Comparison of ENCODE assay signal across 18 mouse cellular contexts in genomic region chr3:105663043-105663442, GRCm38 (mm10). TPM values are rescaled to one million over a fixed set of nuclear protein-coding genes. Genes with fewer than 3 reads are reported as not detected.
DNase-seq lines count a peak whose midpoint lies in the region; ATAC-seq lines count a peak whose summit lies in the region.
"Had no signal": no experiment of that assay in that cellular context is flagged by ENCODE, and none has a peak within 500 bp of the region (broad histone marks: within the 10 kb centered on the region; RNA-seq: fewer than 3 reads in every experiment).

No protein-coding gene starts in this region.

- no peak overlapping the region for H3K27ac ChIP-seq in midbrain, embryonic 15.5 days
- H3K27ac ChIP-seq in midbrain, embryonic 13.5 days: no peak overlapping the region
- no peak overlapping the region for H3K27ac ChIP-seq in intestine, embryonic 15.5 days
- H3K27ac ChIP-seq in liver, embryonic 11.5 days (ENCODE audit: low read depth, low read length): no peak overlapping the region
- H3K27ac ChIP-seq: hindbrain, embryonic 14.5 days; limb, embryonic 12.5 days; liver, embryonic 15.5 days; neural tube, embryonic 12.5 days had no signal

- peak; percentile 47; the same call in 1 of the 2 replicates for ATAC-seq in midbrain, embryonic 15.5 days (replicated peaks)
- no peak for ATAC-seq in midbrain, embryonic 13.5 days
- ATAC-seq in intestine, embryonic 15.5 days: peak; percentile 17; the same call in 1 of the 2 replicates
- ATAC-seq in liver, embryonic 11.5 days (replicated peaks; ENCODE audit: low FRiP score): no peak
- ATAC-seq: forebrain, embryonic 16.5 days had no signal

- no peaks in the 10 kb centered on the region for H3K36me3 ChIP-seq in midbrain, embryonic 15.5 days (replicated peaks)
- 0 out of 2 replicates have a peak, but pooled peaks cover 4% of the 10 kb centered on the region for H3K36me3 ChIP-seq in midbrain, embryonic 13.5 days
- no peaks in the 10 kb centered on the region for H3K36me3 ChIP-seq in intestine, embryonic 15.5 days
- no peaks in the 10 kb centered on the region for H3K36me3 ChIP-seq in liver, embryonic 11.5 days (ENCODE audit: control insufficient read depth, insufficient read depth, low read length)
- H3K36me3 ChIP-seq: limb, embryonic 12.5 days; liver, embryonic 15.5 days; neural tube, embryonic 12.5 days had no signal

- no peak overlapping the region for H3K9ac ChIP-seq in midbrain, embryonic 15.5 days
- H3K9ac ChIP-seq in midbrain, embryonic 13.5 days (replicated peaks): no peak overlapping the region
- no peak overlapping the region for H3K9ac ChIP-seq in intestine, embryonic 15.5 days
- H3K9ac ChIP-seq in liver, embryonic 11.5 days (ENCODE audit: low read depth, low read length): no peak overlapping the region
- H3K9ac ChIP-seq: hindbrain, embryonic 14.5 days; limb, embryonic 12.5 days; liver, embryonic 15.5 days; neural tube, embryonic 12.5 days had no signal

- no peaks in the 10 kb centered on the region for H3K4me1 ChIP-seq in midbrain, embryonic 15.5 days
- no peaks in the 10 kb centered on the region for H3K4me1 ChIP-seq in midbrain, embryonic 13.5 days (replicated peaks)
- H3K4me1 ChIP-seq in intestine, embryonic 15.5 days (replicated peaks): no peaks in the 10 kb centered on the region
- H3K4me1 ChIP-seq in liver, embryonic 11.5 days (replicated peaks; ENCODE audit: control insufficient read depth, insufficient read depth, low read length): no peaks in the 10 kb centered on the region; the same call in 1 of the 2 replicates
- H3K4me1 ChIP-seq: limb, embryonic 12.5 days; neural tube, embryonic 12.5 days had no signal

- H3K9me3 ChIP-seq in midbrain, embryonic 15.5 days: no peaks in the 10 kb centered on the region
- H3K9me3 ChIP-seq in midbrain, embryonic 13.5 days: no peaks in the 10 kb centered on the region
- no peaks in the 10 kb centered on the region for H3K9me3 ChIP-seq in intestine, embryonic 15.5 days
- no peaks in the 10 kb centered on the region for H3K9me3 ChIP-seq in liver, embryonic 11.5 days (ENCODE audit: control insufficient read depth, low read length)
- H3K9me3 ChIP-seq: limb, embryonic 12.5 days; liver, embryonic 15.5 days; neural tube, embryonic 12.5 days had no signal

- no peak overlapping the region for H3K4me2 ChIP-seq in midbrain, embryonic 15.5 days
- H3K4me2 ChIP-seq in midbrain, embryonic 13.5 days (replicated peaks): no peak overlapping the region
- H3K4me2 ChIP-seq in intestine, embryonic 15.5 days (replicated peaks): no peak overlapping the region
- H3K4me2 ChIP-seq in liver, embryonic 11.5 days: no peak overlapping the region
- H3K4me2 ChIP-seq: hindbrain, embryonic 14.5 days; limb, embryonic 12.5 days; liver, embryonic 15.5 days; neural tube, embryonic 12.5 days had no signal

- H3K27me3 ChIP-seq in midbrain, embryonic 15.5 days (replicated peaks): no peaks in the 10 kb centered on the region
- H3K27me3 ChIP-seq in midbrain, embryonic 13.5 days: no peaks in the 10 kb centered on the region
- H3K27me3 ChIP-seq in intestine, embryonic 15.5 days (replicated peaks): no peaks in the 10 kb centered on the region
- H3K27me3 ChIP-seq in liver, embryonic 11.5 days (replicated peaks; ENCODE audit: control insufficient read depth, insufficient read depth, low read length): no peaks in the 10 kb centered on the region; the same call in 1 of the 2 replicates
- H3K27me3 ChIP-seq: limb, embryonic 12.5 days; neural tube, embryonic 12.5 days had no signal

- peak; percentile 12 for DNase-seq in kidney, adult 11 months
- no peak for DNase-seq in kidney, adult 18-20 months
- peak; percentile 14 to 29 for DNase-seq in kidney, postnatal 4 days
- no peak for DNase-seq in c-Kit-positive CD71-positive TER-119-positive erythroid progenitor cells, embryonic 14.5 days (ENCODE audit: low spot score)
- DNase-seq in liver, embryonic 11.5 days (ENCODE audit: low spot score): no peak
- DNase-seq: adrenal gland, postnatal 10 days; B cell, adult 2 months; cerebellum, adult 2 months; heart, postnatal 14 days; lung, postnatal 36 days had no signal

- WGBS in midbrain, embryonic 15.5 days: 76% methylated on average over 8 of the region's 8 CpGs
- WGBS in midbrain, embryonic 13.5 days: 77% methylated on average over 8 of the region's 8 CpGs
- 42% methylated on average over 8 of the region's 8 CpGs for WGBS in intestine, embryonic 15.5 days
- WGBS in liver, embryonic 11.5 days: 74% methylated on average over 8 of the region's 8 CpGs

- H3K4me3 ChIP-seq in midbrain, embryonic 15.5 days: no peak overlapping the region
- H3K4me3 ChIP-seq in midbrain, embryonic 13.5 days (replicated peaks): no peak overlapping the region
- H3K4me3 ChIP-seq in intestine, embryonic 15.5 days (replicated peaks): no peak overlapping the region
- H3K4me3 ChIP-seq in liver, embryonic 11.5 days (ENCODE audit: low read depth, low read length): no peak overlapping the region
- H3K4me3 ChIP-seq: limb, embryonic 12.5 days; liver, embryonic 15.5 days; neural tube, embryonic 12.5 days had no signal

RNA-seq across cellular contexts. Expression of gene Ddx20, which starts 24.3 kb away (rescaled TPM):
- polyA plus RNA-seq in midbrain, embryonic 15.5 days (2015; fragmentation: Nextera tagmentation; extraction: Ambion mirVana): 25.9 and 26.3 TPM in 2 replicates
- polyA plus RNA-seq in midbrain, embryonic 13.5 days (2015; fragmentation: Nextera tagmentation; extraction: Ambion mirVana): 31.0 and 32.0 TPM in 2 replicates
- 37.9 and 39.2 TPM in 2 replicates for polyA plus RNA-seq in intestine, embryonic 15.5 days (2015; fragmentation: Nextera tagmentation; extraction: Ambion mirVana)
- polyA plus RNA-seq in liver, embryonic 11.5 days (2014; fragmentation: Nextera tagmentation; extraction: Ambion mirVana): 41.0 and 45.9 TPM in 2 replicates

RNA-seq across cellular contexts. Expression of gene Inka2, which starts 41.4 kb away (rescaled TPM):
- 4.8 and 6.0 TPM in 2 replicates for polyA plus RNA-seq in midbrain, embryonic 15.5 days (2015; fragmentation: Nextera tagmentation; extraction: Ambion mirVana)
- 1.9 and 2.4 TPM in 2 replicates for polyA plus RNA-seq in midbrain, embryonic 13.5 days (2015; fragmentation: Nextera tagmentation; extraction: Ambion mirVana)
- 1.7 and 2.2 TPM in 2 replicates for polyA plus RNA-seq in intestine, embryonic 15.5 days (2015; fragmentation: Nextera tagmentation; extraction: Ambion mirVana)
- 0.23 and 0.36 TPM in 2 replicates for polyA plus RNA-seq in liver, embryonic 11.5 days (2014; fragmentation: Nextera tagmentation; extraction: Ambion mirVana)

Comparison
In these comparisons a context has a peak if more than half of its experiments do, and no peak if none do; other contexts are left out.
1. DNase-seq: peak in kidney, adult 11 months (single experiment) and kidney, postnatal 4 days (2 of 2); none in kidney, adult 18-20 months (single experiment), c-Kit-positive CD71-positive TER-119-positive erythroid progenitor cells, embryonic 14.5 days (single experiment) and liver, embryonic 11.5 days (single experiment).
2. ATAC-seq: peak in midbrain, embryonic 15.5 days (single experiment) and intestine, embryonic 15.5 days (single experiment); none in midbrain, embryonic 13.5 days (single experiment) and liver, embryonic 11.5 days (single experiment).